ENCODE assay signal across 18 mouse cellular contexts in the genomic region with DNA sequence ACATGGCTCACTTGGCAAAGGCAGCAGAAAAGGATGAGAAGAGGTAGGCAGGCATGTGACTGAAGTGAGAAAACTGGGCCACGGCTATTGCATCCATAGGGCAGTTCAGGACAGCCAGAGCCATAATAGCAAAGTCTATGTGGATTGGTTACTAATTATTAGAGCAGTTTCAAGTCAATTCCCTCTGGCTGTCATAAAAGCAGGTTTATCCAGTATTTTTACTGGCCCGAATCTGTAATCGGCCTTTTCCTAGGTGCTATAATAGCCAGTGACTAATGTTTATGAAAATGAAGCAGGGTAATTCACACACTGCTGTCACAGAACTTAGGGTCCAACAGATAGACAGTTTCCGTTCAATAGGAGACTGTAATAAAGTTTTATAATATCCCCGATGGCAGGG. TPM values are rescaled to one million over a fixed set of nuclear protein-coding genes. Genes with fewer than 3 reads are reported as not detected.
DNase-seq lines count a peak whose midpoint lies in the region; ATAC-seq and TF ChIP-seq lines count a peak whose summit lies in the region.
"Had no signal": no experiment of that assay in that cellular context is flagged by ENCODE, and none has a peak within 500 bp of the region (broad histone marks: within the 10 kb centered on the region; RNA-seq: fewer than 3 reads in every experiment).

No protein-coding gene starts in this region.

- no peak overlapping the region for H3K9ac ChIP-seq in embryonic facial prominence, embryonic 14.5 days (ENCODE audit: low read depth, low read length)
- H3K9ac ChIP-seq in intestine, embryonic 16.5 days (ENCODE audit: low read depth, low read length) = no peak overlapping the region
- no peak overlapping the region for H3K9ac ChIP-seq in kidney, embryonic 16.5 days (replicated peaks; ENCODE audit: low read length)
- H3K9ac ChIP-seq: hindbrain, embryonic 14.5 days; neural tube, embryonic 12.5 days had no signal

- 0 out of 2 replicates have a peak, but pooled peaks cover 7% of the 10 kb centered on the region for H3K4me1 ChIP-seq in embryonic facial prominence, embryonic 14.5 days (ENCODE audit: control insufficient read depth, insufficient read depth, low read length)
- peaks cover 16% of the 10 kb centered on the region for H3K4me1 ChIP-seq in intestine, embryonic 16.5 days (ENCODE audit: control insufficient read depth, insufficient read depth, low read length)
- peaks cover 20% of the 10 kb centered on the region for H3K4me1 ChIP-seq in kidney, embryonic 16.5 days (ENCODE audit: insufficient read depth, low read length)

- TF ChIP-seq CTCF in left cerebral cortex, adult 2 months (IDR thresholded peaks at IDR 0.05) = no peak

- WGBS in embryonic facial prominence, embryonic 14.5 days = 81% methylated on average over 5 of the region's 5 CpGs
- 50% methylated on average over 5 of the region's 5 CpGs for WGBS in intestine, embryonic 16.5 days
- 35% methylated on average over 5 of the region's 5 CpGs for WGBS in kidney, embryonic 16.5 days

- no peaks in the 10 kb centered on the region for H3K27me3 ChIP-seq in embryonic facial prominence, embryonic 14.5 days (replicated peaks; ENCODE audit: control insufficient read depth, insufficient read depth, low read length)
- H3K27me3 ChIP-seq in intestine, embryonic 16.5 days (replicated peaks; ENCODE audit: control insufficient read depth, insufficient read depth, low read length) = no peaks in the 10 kb centered on the region
- no peaks in the 10 kb centered on the region for H3K27me3 ChIP-seq in kidney, embryonic 16.5 days (ENCODE audit: insufficient read depth, low read length)
- H3K27me3 ChIP-seq: neural tube, embryonic 12.5 days had no signal

- ATAC-seq in embryonic facial prominence, embryonic 14.5 days (ENCODE audit: low read depth) = no peak
- peak; percentile 97 for ATAC-seq in intestine, embryonic 16.5 days
- ATAC-seq in kidney, embryonic 16.5 days (ENCODE audit: low FRiP score, low TSS enrichment) = peak; percentile 79

- intact Hi-C loops in left cerebral cortex, adult 2 months (cut with DNase I) = no loop called here

- H3K27ac ChIP-seq in embryonic facial prominence, embryonic 14.5 days (replicated peaks; ENCODE audit: low read depth, low read length) = no peak overlapping the region
- no peak overlapping the region for H3K27ac ChIP-seq in intestine, embryonic 16.5 days (ENCODE audit: low read length)
- 0 out of 2 replicates have a peak overlapping the region, but pooled peaks have one; percentile 31 for H3K27ac ChIP-seq in kidney, embryonic 16.5 days (ENCODE audit: low read length)
- no peak overlapping the region for H3K27ac ChIP-seq in left cerebral cortex, adult 2 months
- H3K27ac ChIP-seq: hindbrain, embryonic 14.5 days; neural tube, embryonic 12.5 days had no signal

- H3K9me3 ChIP-seq in embryonic facial prominence, embryonic 14.5 days (ENCODE audit: control insufficient read depth, low read length) = no peaks in the 10 kb centered on the region
- H3K9me3 ChIP-seq in intestine, embryonic 16.5 days (ENCODE audit: control insufficient read depth, low read length) = no peaks in the 10 kb centered on the region
- no peaks in the 10 kb centered on the region for H3K9me3 ChIP-seq in kidney, embryonic 16.5 days (ENCODE audit: low read length)
- H3K9me3 ChIP-seq: neural tube, embryonic 12.5 days had no signal

- no peak overlapping the region for H3K4me3 ChIP-seq in embryonic facial prominence, embryonic 14.5 days (ENCODE audit: low read depth, low read length)
- H3K4me3 ChIP-seq in intestine, embryonic 16.5 days (ENCODE audit: low read length) = no peak overlapping the region
- no peak overlapping the region for H3K4me3 ChIP-seq in kidney, embryonic 16.5 days (ENCODE audit: low read length)
- no peak overlapping the region for H3K4me3 ChIP-seq in left cerebral cortex, adult 2 months
- H3K4me3 ChIP-seq: erythroblast, embryonic 14.5 days; neural tube, embryonic 12.5 days had no signal

- H3K4me2 ChIP-seq in embryonic facial prominence, embryonic 14.5 days (ENCODE audit: low read depth, low read length) = 0 out of 2 replicates have a peak overlapping the region, but pooled peaks have one; percentile 33
- no peak overlapping the region for H3K4me2 ChIP-seq in intestine, embryonic 16.5 days (ENCODE audit: low read depth, low read length)
- peak overlapping the region; percentile 19; the same call in 1 of the 2 replicates for H3K4me2 ChIP-seq in kidney, embryonic 16.5 days (replicated peaks; ENCODE audit: low read depth, low read length)
- H3K4me2 ChIP-seq: neural tube, embryonic 12.5 days had no signal

- peaks cover 40% of the 10 kb centered on the region for H3K36me3 ChIP-seq in embryonic facial prominence, embryonic 14.5 days (ENCODE audit: control insufficient read depth, insufficient read depth, low read length)
- peaks cover 6% of the 10 kb centered on the region for H3K36me3 ChIP-seq in intestine, embryonic 16.5 days (ENCODE audit: control insufficient read depth, insufficient read depth, low read length)
- peaks cover 22% of the 10 kb centered on the region for H3K36me3 ChIP-seq in kidney, embryonic 16.5 days (ENCODE audit: insufficient read depth, low read length)

- DNase-seq in kidney, adult 11 months = peak; percentile 71
- no peak for DNase-seq in kidney, postnatal 10 days
- no peak for DNase-seq in embryonic facial prominence, embryonic 14.5 days (ENCODE audit: low spot score)
- no peak for DNase-seq in left cerebral cortex, adult 2 months (ENCODE audit: extremely low spot score in 1 of 2, low spot score in 2 of 2)
- no peak for DNase-seq in adrenal gland, adult 2 months
- DNase-seq in heart, adult 11 months = no peak
- DNase-seq: adrenal gland, postnatal 25 days; B cell, adult 2 months; cerebellum, adult 2 months; gastrocnemius, postnatal 14 days; lung, adult 18-20 months; right cerebral cortex, postnatal 25 days; thymus, postnatal 36 days had no signal

RNA-seq across cellular contexts. Expression of a gene that starts 19.7 kb away (rescaled TPM):
- polyA plus RNA-seq in embryonic facial prominence, embryonic 14.5 days (2014; fragmentation: Nextera tagmentation; extraction: Ambion mirVana) = 26.5 and 27.1 TPM in 2 replicates
- polyA plus RNA-seq in intestine, embryonic 16.5 days (2015; fragmentation: Nextera tagmentation; extraction: Ambion mirVana) = 47.7 and 49.4 TPM in 2 replicates
- polyA plus RNA-seq in kidney, embryonic 16.5 days (2015; fragmentation: Nextera tagmentation; extraction: Ambion mirVana) = 36.1 and 37.3 TPM in 2 replicates
- 100 to 1,000 TPM; 222 to 227 TPM for total RNA-seq in left cerebral cortex, adult 2 months (2021)
- total RNA-seq in adrenal gland, adult 2 months (2021) = 100 to 1,000 TPM; 110 to 147 TPM
- polyA plus RNA-seq in adrenal gland, adult 2 months (2012; rRNA removed) = 51.7 and 122 TPM in 2 replicates
